Mouse (Mus musculus) intestine, postnatal 0 days (tissue): ENCODE measurements around the gene Ascc1. TPM values are rescaled to one million over a fixed set of nuclear protein-coding genes. Genes with fewer than 3 reads are reported as not detected.

Source experiments
- ATAC-seq: fragments of 200-750 bp; cut with Nextera tagmentation; 2 replicates; pipeline ENCODE4 v1.8.0; 2017; ENCODE audit warnings: mild to moderate bottlenecking, moderate TSS enrichment, moderate library complexity
- H3K27ac ChIP-seq: fragments of 300-500 bp; sonication (generic); 2 replicates; pipeline ENCODE4 v1.5.1; 2014; ENCODE audit warnings: mild to moderate bottlenecking, low read depth, low read length, moderate library complexity
- H3K27me3 ChIP-seq: fragments of 300-500 bp; sonication (generic); replicated peaks from 2 replicates; pipeline ENCODE4 v1.6.1; 2014; ENCODE audit warnings: low read length, mixed read lengths; ENCODE audit not compliant: control insufficient read depth, insufficient read depth
- H3K36me3 ChIP-seq: fragments of 300-500 bp; sonication (generic); 2 replicates; pipeline ENCODE4 v1.6.1; 2014; ENCODE audit warnings: mild to moderate bottlenecking, moderate library complexity; ENCODE audit not compliant: control insufficient read depth, insufficient read depth
- H3K4me1 ChIP-seq: fragments of 300-500 bp; sonication (generic); replicated peaks from 2 replicates; pipeline ENCODE4 v1.6.1; 2014; ENCODE audit warnings: antibody characterized with exemption, low read length, mixed read lengths; ENCODE audit not compliant: control insufficient read depth, insufficient read depth
- H3K4me2 ChIP-seq: fragments of 300-500 bp; sonication (generic); replicated peaks from 2 replicates; pipeline ENCODE4 v1.6.1; 2014; ENCODE audit warnings: low read depth, mild to moderate bottlenecking, moderate library complexity
- H3K4me3 ChIP-seq: fragments of 300-500 bp; sonication (generic); 2 replicates; pipeline ENCODE4 v1.5.1; 2014; ENCODE audit warnings: low read depth, low read length
- H3K9ac ChIP-seq: fragments of 300-500 bp; sonication (generic); 2 replicates; pipeline ENCODE4 v1.6.1; 2014; ENCODE audit warnings: mild to moderate bottlenecking, low read depth, low read length
- H3K9me3 ChIP-seq: fragments of 300-500 bp; sonication (generic); 2 replicates; pipeline ENCODE4 v1.6.1; 2016; ENCODE audit warnings: mixed run types; ENCODE audit not compliant: control insufficient read depth
- CTCF ChIP-seq: sonication (generic); IDR thresholded peaks from 2 replicates; pipeline ENCODE4 v1.5.1; 2016; ENCODE audit warnings: low read depth, mild to moderate bottlenecking, control low read depth, antibody characterized with exemption, moderate library complexity
- WGBS: fragments of 180-500 bp; shearing (Covaris S2); extraction: QIAGEN DNeasy Blood & Tissue Kit; methylation state at CpG from one replicate; pipeline ENCODE4 v1.1.7; 2014; 5-methylcytosine and 5-hydroxymethylcytosine counted together
- polyA plus RNA-seq: library from polyadenylated mRNA; unstranded; fragments of >200 nt; fragmentation: Nextera tagmentation; extraction: Ambion mirVana; gene quantifications from 2 replicates; pipeline ENCODE4 v1.2.1, GENCODE M21; 2015

Ascc1 gene
- polyA plus RNA-seq, 1 experiment from 2014 or later = 28.7 TPM

- H3K9me3 ChIP-seq = no peaks in the 10 kb centered on the region
- 0 out of 2 replicates have a peak, but pooled peaks cover 6% of the 10 kb centered on the region for H3K4me1 ChIP-seq
- ATAC-seq = peak; percentile 63
- no peak overlapping the region for H3K4me2 ChIP-seq
- TF ChIP-seq CTCF = no peak
- no peaks in the 10 kb centered on the region for H3K27me3 ChIP-seq
- no peaks in the 10 kb centered on the region for H3K36me3 ChIP-seq
- H3K27ac ChIP-seq = peak overlapping the region; percentile 17
- no peak overlapping the region for H3K9ac ChIP-seq
- no peak overlapping the region for H3K4me3 ChIP-seq
- WGBS = 67% methylated on average over 2 of the region's 2 CpGs
These were observed 39.0 kb upstream of the Ascc1 start for GRCm38 (mm10) chr10:59963609-59964008.

GRCm38 (mm10) chr10:59964504-59965361 lies 37.9 kb upstream of the Ascc1 start:
- TF ChIP-seq CTCF = no peak
- H3K27ac ChIP-seq = no peak overlapping the region; the same call in 1 of the 2 replicates
- H3K27me3 ChIP-seq = no peaks in the 10 kb centered on the region
- H3K4me1 ChIP-seq = 0 out of 2 replicates have a peak, but pooled peaks cover 6% of the 10 kb centered on the region
- no peaks in the 10 kb centered on the region for H3K9me3 ChIP-seq
- WGBS = 17% methylated on average over 19 of the region's 23 CpGs
- H3K36me3 ChIP-seq = no peaks in the 10 kb centered on the region
- peak overlapping the region; percentile 40 for H3K4me2 ChIP-seq
- H3K4me3 ChIP-seq = no peak overlapping the region
- no peak for ATAC-seq
- H3K9ac ChIP-seq = no peak overlapping the region

DNA sequence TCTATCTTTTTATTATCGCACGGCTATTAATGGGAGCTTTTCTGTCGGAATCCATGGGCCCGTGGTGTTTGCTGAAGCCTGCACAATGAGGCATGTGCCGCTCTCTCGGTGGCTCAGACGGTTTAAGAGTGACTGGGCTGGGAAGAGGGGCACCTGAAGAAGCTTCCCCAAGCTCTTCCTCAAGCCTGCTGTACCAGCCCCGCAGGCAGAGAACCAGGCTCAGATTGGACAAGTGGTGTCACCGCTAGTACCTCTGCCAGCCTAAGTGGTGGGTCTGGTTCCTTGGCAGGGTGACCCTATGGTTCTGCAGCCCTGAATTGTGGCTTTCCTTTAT lies 37.3 kb upstream of the Ascc1 start:
- no peak for TF ChIP-seq CTCF
- no peak overlapping the region for H3K9ac ChIP-seq

DNA sequence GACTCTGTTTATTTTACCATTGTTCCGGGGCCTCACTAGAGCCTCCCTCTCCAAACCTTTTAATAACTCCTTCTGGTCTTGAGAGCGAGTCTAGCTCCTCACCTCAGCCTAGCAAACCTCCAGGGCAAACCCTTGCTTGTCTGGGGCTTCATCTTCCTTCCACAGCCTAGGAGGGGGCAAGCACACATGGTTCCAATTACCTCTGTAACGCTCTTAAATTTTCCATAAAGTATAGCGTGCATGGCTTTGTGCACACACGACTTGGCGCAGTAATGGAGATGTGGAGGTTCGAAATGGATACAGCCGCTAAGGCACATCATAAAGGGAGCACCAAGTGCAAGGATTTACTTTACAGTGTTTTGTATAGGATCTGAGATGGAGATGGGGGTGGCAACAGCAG lies 36.8 kb upstream of the Ascc1 start:
- H3K27ac ChIP-seq = no peak overlapping the region
- no peak overlapping the region for H3K9ac ChIP-seq
- 77% methylated on average over 8 of the region's 8 CpGs for WGBS

More for the DNA sequence above, 37.3 kb upstream of the Ascc1 start:
- no peak overlapping the region for H3K4me3 ChIP-seq
- no peaks in the 10 kb centered on the region for H3K27me3 ChIP-seq
- no peak overlapping the region; the same call in 1 of the 2 replicates for H3K27ac ChIP-seq
- no peaks in the 10 kb centered on the region for H3K9me3 ChIP-seq
- H3K36me3 ChIP-seq = no peaks in the 10 kb centered on the region
- no peak for ATAC-seq
- no peak overlapping the region; the same call in 1 of the 2 replicates for H3K4me2 ChIP-seq
- WGBS = 39% methylated on average over 9 of the region's 9 CpGs
- H3K4me1 ChIP-seq = 0 out of 2 replicates have a peak, but pooled peaks cover 6% of the 10 kb centered on the region

GRCm38 (mm10) chr10:59966743-59967142 lies 35.9 kb upstream of the Ascc1 start:
- WGBS = 96% methylated on average over 6 of the region's 6 CpGs
- no peak overlapping the region for H3K9ac ChIP-seq
- no peak overlapping the region for H3K4me3 ChIP-seq
- H3K4me2 ChIP-seq = no peak overlapping the region
- ATAC-seq = no peak
- no peaks in the 10 kb centered on the region for H3K36me3 ChIP-seq
- no peaks in the 10 kb centered on the region for H3K9me3 ChIP-seq
- TF ChIP-seq CTCF = peak; percentile 35
- no peaks in the 10 kb centered on the region for H3K27me3 ChIP-seq
- peaks cover 10% of the 10 kb centered on the region; the same call in 1 of the 2 replicates for H3K4me1 ChIP-seq
- no peak overlapping the region for H3K27ac ChIP-seq

More for the DNA sequence above, 36.8 kb upstream of the Ascc1 start:
- Histone ChIP-seq H3K4me3 (no peak overlapping the region), H3K4me1 (peaks cover 10% of the 10 kb centered on the region; the same call in 1 of the 2 replicates), H3K9me3 (no peaks in the 10 kb centered on the region), H3K27me3 (no peaks in the 10 kb centered on the region), H3K36me3 (no peaks in the 10 kb centered on the region), H3K4me2 (no peak overlapping the region)
- no peak for TF ChIP-seq CTCF
- ATAC-seq = no peak

DNA sequence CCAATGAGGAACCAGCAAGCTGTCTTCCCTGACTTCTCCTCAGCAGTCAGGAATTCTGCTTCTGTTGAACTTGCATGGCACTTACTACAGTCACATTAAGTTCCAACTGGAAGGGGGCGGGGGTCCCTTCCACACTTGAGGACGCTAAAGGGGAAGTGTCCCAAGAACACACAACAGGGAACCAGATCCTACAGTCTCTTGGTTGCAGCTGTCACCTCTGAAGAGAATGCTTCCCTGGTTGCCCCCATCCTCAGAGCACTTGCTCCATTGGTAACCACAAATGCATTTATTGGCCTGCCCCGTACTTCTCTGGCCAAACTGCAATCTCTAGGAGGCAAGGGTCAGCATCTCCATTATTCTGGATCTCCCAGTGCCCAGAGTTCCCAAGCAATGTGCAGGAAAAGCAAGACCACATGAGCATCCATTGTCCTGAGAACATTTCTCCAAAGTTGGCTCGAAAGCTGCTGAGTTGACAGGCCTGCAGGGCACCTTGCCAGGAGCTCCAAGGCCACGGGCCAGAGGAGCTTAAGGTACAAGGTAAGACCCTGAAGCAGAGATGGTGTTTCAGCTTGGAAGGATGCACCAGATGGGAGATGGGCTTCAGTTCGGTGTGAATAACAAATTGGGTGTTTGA lies 35.2 kb upstream of the Ascc1 start:
- H3K4me1 ChIP-seq = peaks cover 10% of the 10 kb centered on the region; the same call in 1 of the 2 replicates
- no peak for ATAC-seq
- H3K27me3 ChIP-seq = no peaks in the 10 kb centered on the region
- H3K27ac ChIP-seq = no peak overlapping the region
- no peaks in the 10 kb centered on the region for H3K36me3 ChIP-seq
- H3K4me2 ChIP-seq = no peak overlapping the region
- no peak overlapping the region for H3K4me3 ChIP-seq
- H3K9ac ChIP-seq = no peak overlapping the region
- H3K9me3 ChIP-seq = no peaks in the 10 kb centered on the region
- TF ChIP-seq CTCF = no peak
- WGBS = 78% methylated on average over 6 of the region's 6 CpGs
